Mouse (Mus musculus): ENCODE measurements around the gene Ctcfl. TPM values are rescaled to one million over a fixed set of nuclear protein-coding genes. Genes with fewer than 3 reads are reported as not detected.

Gene Ctcfl
- polyA plus RNA-seq, 1 experiment from 2014 or later: 0.15 TPM

DNA sequence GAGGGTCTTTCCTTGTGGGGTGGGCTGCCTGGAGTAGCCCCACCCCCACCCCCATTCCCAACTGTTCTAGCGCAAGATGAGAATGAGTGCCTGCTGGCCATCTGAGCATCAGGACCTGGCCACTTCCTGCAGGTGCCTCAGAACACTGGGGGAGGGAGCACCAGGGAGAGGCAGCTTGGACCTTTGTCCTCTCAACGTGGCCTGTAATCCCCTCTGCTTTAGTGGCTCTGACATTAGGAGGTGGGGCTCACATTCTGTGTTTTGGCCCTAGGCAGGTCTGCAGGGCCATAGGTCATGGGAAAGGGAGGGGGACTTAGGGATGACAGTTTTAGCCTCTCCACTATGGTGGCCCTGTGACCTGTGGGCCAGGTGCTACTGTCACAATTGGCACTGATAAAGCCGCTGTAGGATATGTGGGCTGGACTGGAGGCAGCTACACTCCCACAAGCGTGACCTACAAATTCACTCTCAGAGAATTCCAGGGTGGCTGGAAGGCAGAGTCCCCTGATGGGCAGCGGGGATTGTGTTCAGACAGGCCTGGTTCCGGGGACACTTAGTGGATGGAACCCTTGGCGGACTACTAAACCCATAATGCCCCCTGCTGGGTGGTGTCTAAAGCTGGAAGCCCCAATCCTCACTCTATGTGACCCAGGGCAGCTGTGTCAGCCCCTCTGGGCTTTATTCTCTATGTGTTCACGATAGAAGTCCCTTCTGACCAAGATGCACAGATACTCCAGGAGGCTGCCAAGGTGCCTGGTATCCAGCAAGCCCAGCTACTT, 68.5 kb downstream of the Ctcfl start:
- H3K36me3 ChIP-seq: no peaks in the 10 kb centered on the region
- no peaks in the 10 kb centered on the region for H3K9me3 ChIP-seq
- no peak overlapping the region for H3K27ac ChIP-seq
- H3K4me2 ChIP-seq (replicated peaks): no peak overlapping the region
- 23% methylated on average over 8 of the region's 8 CpGs for WGBS
- no peak overlapping the region for H3K9ac ChIP-seq (replicated peaks)
- H3K27me3 ChIP-seq: no peaks in the 10 kb centered on the region
- no peak for ATAC-seq
- no peak overlapping the region for H3K4me3 ChIP-seq (replicated peaks)
- H3K4me1 ChIP-seq (replicated peaks): peaks cover 6% of the 10 kb centered on the region

DNA sequence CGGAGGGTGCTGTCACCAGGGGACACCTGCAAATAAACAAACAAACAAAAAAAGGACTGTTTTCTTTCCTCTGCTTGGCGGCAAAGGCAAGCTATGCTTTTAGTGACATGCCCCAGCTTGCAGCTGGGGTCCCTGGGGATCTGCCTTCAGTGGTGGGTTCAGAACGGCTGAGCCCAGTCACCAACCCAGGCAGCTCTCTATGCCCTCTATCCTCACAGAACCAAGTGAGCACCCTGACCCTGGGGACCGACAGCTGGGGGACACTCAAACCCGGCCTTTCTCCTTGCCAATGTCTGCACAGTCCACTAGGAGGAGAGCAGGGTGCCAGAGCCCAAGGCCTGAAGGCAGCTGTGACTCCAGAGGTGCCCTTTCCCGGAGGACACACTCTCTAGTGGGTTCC, 69.5 kb downstream of the Ctcfl start:
- H3K9me3 ChIP-seq: no peaks in the 10 kb centered on the region
- no peaks in the 10 kb centered on the region for H3K27me3 ChIP-seq
- H3K27ac ChIP-seq: no peak overlapping the region
- no peak overlapping the region for H3K9ac ChIP-seq (replicated peaks)
- no peak overlapping the region for H3K4me3 ChIP-seq (replicated peaks)
- 45% methylated on average over 6 of the region's 6 CpGs for WGBS
- no peak overlapping the region for H3K4me2 ChIP-seq (replicated peaks)
- no peaks in the 10 kb centered on the region for H3K36me3 ChIP-seq
- H3K4me1 ChIP-seq (replicated peaks): peaks cover 6% of the 10 kb centered on the region
- no peak for ATAC-seq

DNA sequence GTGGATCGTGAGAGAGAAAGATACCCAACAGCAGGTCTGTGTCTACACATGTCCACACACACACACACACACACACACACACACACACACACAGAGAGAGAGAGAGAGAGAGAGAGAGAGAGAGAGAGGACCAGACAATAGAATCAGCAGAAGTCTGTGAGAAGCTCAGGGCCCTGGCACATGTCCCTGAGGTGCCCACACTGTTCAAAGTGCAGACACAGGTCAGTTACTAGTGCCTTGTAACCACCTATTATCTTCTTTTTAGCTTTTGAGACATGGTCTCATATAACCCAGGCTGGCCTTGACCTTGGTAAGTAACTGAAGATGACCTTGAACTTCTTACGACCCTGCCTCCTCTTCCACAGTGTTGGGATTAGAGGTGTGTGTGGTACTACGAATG, 70.1 kb downstream of the Ctcfl start:
- Histone ChIP-seq H3K27me3 (no peaks in the 10 kb centered on the region), H3K4me3 (replicated peaks) (no peak overlapping the region), H3K36me3 (no peaks in the 10 kb centered on the region), H3K4me2 (replicated peaks) (no peak overlapping the region), H3K9me3 (no peaks in the 10 kb centered on the region), H3K4me1 (replicated peaks) (peaks cover 6% of the 10 kb centered on the region), H3K9ac (replicated peaks) (no peak overlapping the region), H3K27ac (no peak overlapping the region)
- ATAC-seq: no peak
- 83% methylated on average over 3 of the region's 3 CpGs for WGBS

DNA sequence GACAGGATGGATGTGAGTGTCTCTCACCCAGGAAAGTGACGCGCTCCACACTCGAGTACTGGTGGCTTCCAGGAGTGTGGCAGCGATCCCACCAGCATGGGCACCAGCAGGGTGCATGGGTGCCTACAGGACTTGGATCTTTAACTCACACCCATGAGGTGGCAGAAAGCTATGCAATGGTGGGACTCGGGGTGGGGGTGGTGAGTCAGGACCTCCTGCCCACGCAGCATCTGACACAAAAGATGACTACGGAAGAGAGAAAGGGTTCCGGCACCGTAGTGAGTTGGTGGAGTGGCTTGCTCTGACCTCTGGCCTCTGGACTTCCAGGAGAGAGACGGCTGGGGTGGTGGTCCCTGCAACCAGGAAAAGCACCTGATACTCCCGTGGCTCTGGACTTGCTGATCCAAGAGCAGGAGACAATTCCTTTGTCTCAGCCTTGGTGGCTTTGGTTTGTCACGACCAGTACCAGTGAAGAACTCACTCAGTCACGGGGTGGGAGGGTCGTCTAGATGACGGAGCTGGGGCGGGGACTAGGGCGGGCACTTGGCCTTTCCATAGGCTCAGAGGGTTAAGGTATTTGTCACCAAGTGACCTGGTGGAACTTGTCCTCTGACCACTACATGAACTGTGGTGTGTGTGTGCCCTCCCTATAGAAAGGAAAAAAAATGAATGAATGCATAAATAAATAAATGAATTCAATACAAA, 71.1 kb downstream of the Ctcfl start:
- Histone ChIP-seq H3K4me3 (replicated peaks) (no peak overlapping the region), H3K27ac (no peak overlapping the region), H3K9ac (replicated peaks) (no peak overlapping the region), H3K27me3 (no peaks in the 10 kb centered on the region), H3K9me3 (no peaks in the 10 kb centered on the region), H3K36me3 (no peaks in the 10 kb centered on the region), H3K4me2 (replicated peaks) (no peak overlapping the region), H3K4me1 (replicated peaks) (peaks cover 6% of the 10 kb centered on the region)
- WGBS: 54% methylated on average over 17 of the region's 17 CpGs
- ATAC-seq: no peak

DNA sequence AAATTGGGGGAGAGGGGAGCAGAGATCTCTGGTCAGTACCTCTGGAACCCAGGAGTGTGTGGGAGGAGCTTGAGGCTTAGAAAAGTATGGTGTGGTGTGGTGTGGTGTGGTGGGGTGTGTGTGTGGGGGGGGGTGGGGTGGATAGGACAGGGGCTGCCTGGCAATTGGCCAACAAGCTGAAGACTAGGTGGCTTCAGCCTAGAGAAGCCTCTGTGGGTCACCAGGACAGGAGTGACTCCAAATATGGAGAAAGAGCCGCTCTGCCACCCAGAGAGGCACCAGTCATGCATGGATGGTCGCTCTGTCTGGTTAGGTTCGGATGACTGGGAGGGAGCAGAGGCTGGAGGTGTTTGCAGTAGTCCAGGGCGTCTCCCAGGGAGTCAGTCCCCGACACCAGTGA, 71.9 kb downstream of the Ctcfl start:
- Histone ChIP-seq H3K9me3 (no peaks in the 10 kb centered on the region), H3K4me3 (replicated peaks) (no peak overlapping the region), H3K9ac (replicated peaks) (no peak overlapping the region), H3K27me3 (no peaks in the 10 kb centered on the region), H3K27ac (no peak overlapping the region), H3K4me1 (replicated peaks) (peaks cover 9% of the 10 kb centered on the region), H3K36me3 (no peaks in the 10 kb centered on the region), H3K4me2 (replicated peaks) (no peak overlapping the region)
- no peak for ATAC-seq
- 39% methylated on average over 5 of the region's 5 CpGs for WGBS

DNA sequence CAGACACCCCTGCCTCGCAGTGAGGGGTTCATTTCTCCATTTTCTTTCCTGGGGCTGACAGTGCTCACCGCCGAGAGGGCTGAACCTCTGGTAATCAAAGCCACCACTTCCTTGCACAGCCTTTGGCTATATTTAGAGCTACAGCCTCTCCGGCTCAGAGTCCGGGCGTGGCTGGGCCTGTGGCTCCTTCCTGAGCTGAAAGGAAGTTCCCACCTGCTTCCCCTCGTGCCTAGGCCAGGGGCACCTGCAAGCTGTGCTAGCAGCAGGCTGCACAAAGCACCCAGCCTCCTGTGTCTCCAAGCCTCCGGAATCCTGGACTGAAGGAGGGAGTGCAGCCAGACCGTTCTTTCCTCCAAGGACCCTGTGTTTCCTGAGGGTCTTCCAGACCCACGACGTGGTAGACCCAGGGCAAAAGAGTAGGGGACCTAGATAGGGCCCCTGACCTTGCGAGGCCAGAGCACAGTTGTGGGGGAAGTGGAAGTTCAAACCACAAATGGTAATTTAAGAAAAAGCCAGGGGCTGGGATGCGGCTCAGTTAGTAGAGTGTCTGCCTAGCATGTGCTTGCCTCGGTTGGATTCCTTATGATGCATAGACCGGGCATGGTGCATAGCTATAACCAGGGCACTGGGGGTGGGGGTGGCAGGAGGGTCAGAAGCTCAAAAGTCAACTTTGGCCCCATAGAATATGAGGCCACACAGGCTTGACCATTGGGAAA, 72.6 kb downstream of the Ctcfl start:
- H3K4me2 ChIP-seq (replicated peaks): no peak overlapping the region
- H3K9ac ChIP-seq (replicated peaks): no peak overlapping the region
- peaks cover 9% of the 10 kb centered on the region for H3K4me1 ChIP-seq (replicated peaks)
- H3K36me3 ChIP-seq: no peaks in the 10 kb centered on the region
- no peak overlapping the region for H3K4me3 ChIP-seq (replicated peaks)
- H3K27ac ChIP-seq: no peak overlapping the region
- H3K9me3 ChIP-seq: no peaks in the 10 kb centered on the region
- H3K27me3 ChIP-seq: no peaks in the 10 kb centered on the region
- no peak for ATAC-seq
- 79% methylated on average over 15 of the region's 15 CpGs for WGBS

DNA sequence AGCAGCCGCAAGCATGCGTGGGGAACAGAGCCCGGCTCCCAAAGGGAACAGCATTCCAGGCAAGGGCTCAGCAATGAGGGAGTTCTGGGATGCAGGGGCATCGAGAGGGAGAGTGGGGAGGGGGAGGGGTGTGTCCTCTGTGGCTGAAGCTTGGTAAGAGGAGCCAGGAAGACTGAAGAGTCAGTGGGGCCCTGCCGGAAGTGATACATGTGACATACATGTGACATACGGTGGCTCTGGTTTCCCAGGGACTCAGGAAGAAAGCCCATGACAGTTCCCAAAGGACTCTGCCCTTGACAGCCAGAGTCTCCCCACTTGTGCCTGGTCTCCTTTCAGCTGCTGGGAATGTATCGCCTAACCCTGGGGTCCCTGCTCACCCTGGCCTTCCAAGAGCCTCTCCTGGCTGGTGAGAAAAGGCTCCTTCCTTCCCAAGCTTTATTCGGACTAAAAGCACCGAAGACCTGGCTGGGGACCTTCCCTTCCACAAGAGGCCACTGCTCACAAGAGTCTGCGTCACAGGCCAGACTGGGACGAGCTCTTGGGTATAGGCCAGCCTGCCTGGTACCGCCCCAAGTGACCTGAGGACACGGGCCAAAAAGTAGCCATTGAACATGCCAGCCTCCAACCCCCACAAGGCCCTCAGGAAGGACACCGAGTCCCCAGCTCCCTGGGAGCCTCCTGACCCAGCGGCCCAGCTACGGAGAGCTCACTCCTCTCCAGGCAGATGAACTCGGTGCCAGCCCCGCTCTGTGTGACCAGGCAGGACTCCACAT, 74.9 kb downstream of the Ctcfl start:
- Histone ChIP-seq H3K4me1 (replicated peaks) (peaks cover 3% of the 10 kb centered on the region; the same call in 1 of the 2 replicates), H3K36me3 (no peaks in the 10 kb centered on the region), H3K4me3 (replicated peaks) (no peak overlapping the region), H3K9ac (replicated peaks) (no peak overlapping the region), H3K9me3 (no peaks in the 10 kb centered on the region), H3K27me3 (no peaks in the 10 kb centered on the region), H3K27ac (no peak overlapping the region), H3K4me2 (replicated peaks) (no peak overlapping the region)
- 84% methylated on average over 18 of the region's 18 CpGs for WGBS
- ATAC-seq: no peak

Other genes with a start within 250 kb of the Ctcfl start
- gene Bmp7, start 179.2 kb downstream of the Ctcfl start, polyA plus RNA-seq (2015; fragmentation: Nextera tagmentation; extraction: Ambion mirVana): 9.1 and 12.6 TPM in 2 replicates
- gene Spo11, start 141.8 kb downstream of the Ctcfl start, polyA plus RNA-seq (2015; fragmentation: Nextera tagmentation; extraction: Ambion mirVana): 0.53 and 0.61 TPM in 2 replicates
- 121 TPM in 2 replicates for gene Rae1, start 119.4 kb downstream of the Ctcfl start, polyA plus RNA-seq (2015; fragmentation: Nextera tagmentation; extraction: Ambion mirVana)
- 26.6 and 29.4 TPM in 2 replicates for gene Rbm38, start 99.0 kb downstream of the Ctcfl start, polyA plus RNA-seq (2015; fragmentation: Nextera tagmentation; extraction: Ambion mirVana)
- gene Pck1, start 33.5 kb upstream of the Ctcfl start, polyA plus RNA-seq (2015; fragmentation: Nextera tagmentation; extraction: Ambion mirVana): not detected in 2 replicates
- 0.27 and 0.50 TPM in 2 replicates for gene Zbp1, start 99.4 kb upstream of the Ctcfl start, polyA plus RNA-seq (2015; fragmentation: Nextera tagmentation; extraction: Ambion mirVana)
- 3.9 and 4.7 TPM in 2 replicates for gene Pmepa1, start 157.0 kb upstream of the Ctcfl start, polyA plus RNA-seq (2015; fragmentation: Nextera tagmentation; extraction: Ambion mirVana)

Measured in midbrain, embryonic 13.5 days (tissue).